Mouse (Mus musculus): ENCODE data around the gene Abcc12.

DNA sequence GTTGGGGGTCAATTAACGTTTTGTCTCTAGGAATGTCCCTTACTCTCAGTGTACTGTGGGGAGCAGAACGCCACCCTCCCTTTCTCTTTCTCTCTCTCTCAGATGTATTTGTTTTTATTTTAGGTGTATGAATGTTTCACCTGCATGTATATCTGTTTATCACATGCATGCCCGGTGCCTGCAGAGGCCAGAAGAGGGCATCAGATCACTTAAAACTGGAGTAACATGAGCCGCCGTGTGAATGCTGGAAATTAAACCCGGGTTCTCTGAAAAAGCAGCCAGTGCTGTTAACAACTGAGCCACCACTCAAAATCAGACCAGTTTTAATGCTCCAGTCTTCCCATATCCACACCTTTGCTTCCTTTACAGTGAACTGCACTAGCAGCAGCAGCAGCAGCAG is 6.2 kb upstream of the Abcc12 start:
- TF ChIP-seq POLR2A (IDR thresholded peaks at IDR 0.05; ENCODE audit: low read depth, low read length): no peak
- TF ChIP-seq SMC3 (IDR thresholded peaks at IDR 0.05; ENCODE audit: low read depth, low read length): peak; percentile 33; the same call in 1 of the 2 replicates
- no peak for TF ChIP-seq EP300 (IDR thresholded peaks at IDR 0.05; ENCODE audit: low read length)
- peak in 1 of 2 experiments; percentile 58; a peak in 2 of 4 replicates for TF ChIP-seq CTCF (conservative IDR thresholded peaks at IDR 0.05 in 1 of 2, IDR thresholded peaks at IDR 0.05 in 1 of 2; ENCODE audit: low read depth in 2 of 2, low read length in 2 of 2)
- TF ChIP-seq IRF4 (IDR thresholded peaks at IDR 0.05; ENCODE audit: low read depth, low read length): no peak
